Mouse (Mus musculus) embryonic fibroblast, embryonic 13.5 days (primary cell): Measurements from ENCODE around the gene Ticrr.

Experiments used
- CTCF ChIP-seq: IDR thresholded peaks from 2 replicates; pipeline ENCODE4 v1.5.1; 2011; ENCODE audit warnings: mild to moderate bottlenecking, control low read depth, low read length, moderate library complexity, borderline replicate concordance; ENCODE audit not compliant: insufficient read depth
- POLR2A ChIP-seq: IDR thresholded peaks from 2 replicates; pipeline ENCODE4 v1.6.1; 2011; ENCODE audit warnings: low read depth, mild to moderate bottlenecking, control low read depth, low read length, moderate library complexity

- no peak for TF ChIP-seq CTCF
- TF ChIP-seq POLR2A: no peak
These were observed 33.8 kb upstream of the Ticrr start for GRCm38 (mm10) chr7:79626170-79626569.
